In genomic region chr3:146032976-146033375, GRCm38 (mm10) we compare ENCODE assay signal across 28 mouse cellular contexts. TPM values are rescaled to one million over a fixed set of nuclear protein-coding genes. Genes with fewer than 3 reads are reported as not detected.
"Had no signal": no experiment of that assay in that cellular context is flagged by ENCODE, and none has a peak within 500 bp of the region (broad histone marks: within the 10 kb centered on the region; RNA-seq: fewer than 3 reads in every experiment).

No protein-coding gene starts in this region.

- H3K9ac ChIP-seq: embryonic facial prominence, embryonic 12.5 days; embryonic facial prominence, embryonic 13.5 days; embryonic facial prominence, embryonic 15.5 days; forebrain, embryonic 12.5 days; forebrain, embryonic 13.5 days; forebrain, embryonic 15.5 days; forebrain, postnatal 0 days had no signal

- H3K27me3 ChIP-seq: embryonic facial prominence, embryonic 12.5 days; embryonic facial prominence, embryonic 15.5 days; forebrain, embryonic 13.5 days; forebrain, embryonic 15.5 days had no signal

- ATAC-seq: forebrain, embryonic 13.5 days; forebrain, embryonic 14.5 days; forebrain, embryonic 15.5 days; forebrain, embryonic 16.5 days; forebrain, postnatal 0 days had no signal

- H3K36me3 ChIP-seq: embryonic facial prominence, embryonic 10.5 days; embryonic facial prominence, embryonic 12.5 days; embryonic facial prominence, embryonic 13.5 days; embryonic facial prominence, embryonic 15.5 days; forebrain, embryonic 10.5 days; forebrain, embryonic 12.5 days; forebrain, embryonic 15.5 days had no signal

- H3K4me1 ChIP-seq: embryonic facial prominence, embryonic 15.5 days had no signal

- H3K4me3 ChIP-seq: embryonic facial prominence, embryonic 10.5 days; embryonic facial prominence, embryonic 12.5 days; embryonic facial prominence, embryonic 13.5 days; embryonic facial prominence, embryonic 15.5 days; erythroblast, embryonic 14.5 days; forebrain, embryonic 10.5 days; forebrain, embryonic 12.5 days; forebrain, embryonic 13.5 days; forebrain, embryonic 15.5 days; gastrocnemius, adult 2 months; heart, adult 2 months had no signal

- H3K9me3 ChIP-seq: embryonic facial prominence, embryonic 12.5 days; embryonic facial prominence, embryonic 13.5 days; forebrain, embryonic 10.5 days; forebrain, embryonic 12.5 days; forebrain, embryonic 13.5 days; forebrain, embryonic 15.5 days had no signal

- DNase-seq: cerebellum, adult 2 months; cerebellum, adult 8-10 months; cerebellum, adult 9-10 months; cerebellum, adult 9-11 months; cerebellum, postnatal 10 days; cerebellum, postnatal 14 days; cerebellum, postnatal 25 days; cerebellum, postnatal 36 days; embryo, embryonic 11 days; forebrain, postnatal 0 days; gastrocnemius, adult 2 months; gastrocnemius, postnatal 10 days; gastrocnemius, postnatal 14 days; gastrocnemius, postnatal 25 days; gastrocnemius, postnatal 36 days; heart, adult 18-20 months; heart, adult 2 months had no signal

- H3K27ac ChIP-seq: embryonic facial prominence, embryonic 10.5 days; embryonic facial prominence, embryonic 12.5 days; embryonic facial prominence, embryonic 13.5 days; embryonic facial prominence, embryonic 15.5 days; forebrain, embryonic 10.5 days; forebrain, embryonic 12.5 days; forebrain, embryonic 13.5 days; forebrain, embryonic 15.5 days; gastrocnemius, adult 2 months; heart, adult 2 months had no signal

- H3K4me2 ChIP-seq: embryonic facial prominence, embryonic 12.5 days; embryonic facial prominence, embryonic 13.5 days; embryonic facial prominence, embryonic 15.5 days; forebrain, embryonic 12.5 days; forebrain, embryonic 13.5 days; forebrain, embryonic 15.5 days had no signal

RNA-seq across cellular contexts. Expression of gene Syde2, which starts 45.3 kb away (rescaled TPM):
- polyA plus RNA-seq: erythroblast, embryonic 14.5 days had no signal
